Mouse (Mus musculus) adrenal gland, postnatal 0 days (tissue): ENCODE results near the gene Hpdl. TPM values are rescaled to one million over a fixed set of nuclear protein-coding genes. Genes with fewer than 3 reads are reported as not detected.

Source experiments
- polyA plus RNA-seq: library from polyadenylated mRNA; unstranded; fragments of >200 nt; fragmentation: Nextera tagmentation; extraction: Ambion mirVana; gene quantifications from 2 replicates; pipeline ENCODE4 v1.2.1, GENCODE M21; 2015

Hpdl gene
- 1.9 and 3.1 TPM in 2 replicates for polyA plus RNA-seq

DNA sequence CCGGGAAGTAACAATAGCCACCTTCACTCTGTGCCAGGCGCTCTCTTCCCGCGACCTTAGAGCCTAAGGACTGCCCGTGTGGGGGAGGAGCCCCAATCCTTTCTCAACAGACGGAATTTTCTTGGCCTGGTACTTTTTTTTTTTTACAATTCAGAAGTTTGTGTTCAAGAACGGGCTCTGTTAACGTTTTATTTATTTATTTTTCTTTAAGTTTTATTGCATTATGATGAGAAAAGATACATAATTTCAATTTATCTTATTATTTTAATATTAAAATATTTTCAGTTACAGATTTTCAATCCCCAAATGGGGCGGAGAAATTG, at the start of gene Hpdl:
Gene Hpdl (minus strand): TSS at position 14 of the 323 bp plus-strand sequence.

DNA sequence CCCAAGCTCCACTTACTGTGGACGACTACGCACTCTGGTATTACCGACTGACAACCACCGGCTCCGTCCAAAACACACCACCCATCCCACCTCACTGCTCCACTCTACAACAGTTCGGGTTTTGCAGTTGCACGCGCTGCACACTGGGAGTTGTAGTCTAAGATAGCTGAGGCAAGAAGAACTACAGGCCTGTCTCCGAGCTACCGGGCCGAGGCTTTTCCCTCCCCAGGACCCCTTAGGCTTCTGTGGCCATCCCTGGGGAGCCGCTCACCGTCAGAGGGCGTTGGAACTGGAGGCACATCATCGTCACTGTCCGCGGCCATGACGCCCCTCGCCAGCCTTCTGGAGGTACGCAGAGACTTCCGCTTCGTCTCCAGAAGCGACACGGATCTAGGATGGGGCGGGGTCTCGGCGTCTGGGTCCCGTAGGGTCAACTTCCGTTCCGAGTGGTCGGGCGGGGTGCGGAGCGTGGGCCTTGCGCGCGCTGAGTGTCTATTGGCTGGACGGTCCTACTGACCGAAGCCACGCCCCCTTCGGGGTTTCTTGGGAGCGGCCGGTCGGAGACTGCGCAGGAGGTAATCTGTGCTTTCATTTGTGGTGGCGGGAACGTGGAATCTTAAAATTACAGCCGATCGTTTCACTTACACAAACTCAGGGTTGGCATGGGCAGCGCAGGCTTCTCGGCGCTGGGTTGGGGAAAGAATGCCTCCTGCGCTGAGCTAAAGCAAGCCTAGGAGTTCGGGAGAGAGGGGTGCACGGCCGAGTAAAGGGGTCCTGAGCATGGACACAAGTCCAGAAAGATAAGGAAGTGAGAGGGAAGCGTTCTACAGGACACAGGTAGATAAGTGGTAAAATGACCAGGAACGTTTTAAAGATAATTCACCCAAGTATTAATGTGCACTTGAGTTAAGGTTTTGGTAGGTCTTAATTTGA, 14.0 kb downstream of the Hpdl start, which contains the start of the genes Toe1 and Mutyh:
Gene Toe1 (minus strand): TSS at position 444 of the 933 bp plus-strand sequence.
Gene Mutyh (plus strand): TSS at position 527 of the 933 bp plus-strand sequence.

Other genes starting within 250 kb of the Hpdl start
- gene Ccdc17, start 225.1 kb downstream of the Hpdl start, polyA plus RNA-seq, result 8.2 and 18.7 TPM in 2 replicates
- 47.4 and 51.3 TPM in 2 replicates for gene Nasp, start 193.8 kb downstream of the Hpdl start, polyA plus RNA-seq
- 737 and 1,023 TPM in 2 replicates for gene Akr1a1, start 170.0 kb downstream of the Hpdl start, polyA plus RNA-seq
- gene Prdx1, start 136.2 kb downstream of the Hpdl start, polyA plus RNA-seq, result 2,483 and 3,429 TPM in 2 replicates
- 10.5 and 20.8 TPM in 2 replicates for gene Mmachc, start 113.3 kb downstream of the Hpdl start, polyA plus RNA-seq
- gene Ccdc163, start 113.2 kb downstream of the Hpdl start, polyA plus RNA-seq, result 12.2 and 25.4 TPM in 2 replicates
- gene Tesk2, start 100.8 kb downstream of the Hpdl start, polyA plus RNA-seq, result 2.2 and 5.0 TPM in 2 replicates
- gene Toe1, start 14.1 kb downstream of the Hpdl start, polyA plus RNA-seq, result 28.4 and 29.9 TPM in 2 replicates
- 9.7 and 10.1 TPM in 2 replicates for gene Mutyh, start 14.0 kb downstream of the Hpdl start, polyA plus RNA-seq
- gene Zswim5, start 55.7 kb upstream of the Hpdl start, polyA plus RNA-seq, result 0.68 and 0.88 TPM in 2 replicates
- 141 and 167 TPM in 2 replicates for gene Urod, start 172.7 kb upstream of the Hpdl start, polyA plus RNA-seq
- gene Hectd3, start 173.6 kb upstream of the Hpdl start, polyA plus RNA-seq, result 8.5 and 10.9 TPM in 2 replicates
- gene Eif2b3, start 197.7 kb upstream of the Hpdl start, polyA plus RNA-seq, result 30.3 and 40.1 TPM in 2 replicates